Mouse (Mus musculus): ENCODE results near the gene Zscan25. TPM values are rescaled to one million over a fixed set of nuclear protein-coding genes. Genes with fewer than 3 reads are reported as not detected.
"Not testable (repeated sequence)": the region's sequence is repeated elsewhere in the genome, so short reads cannot be mapped to it uniquely, and the experiment has no call there.

Gene Zscan25
- total and polyA plus RNA-seq, 3 experiments, result 15.1 to 26.5 TPM; not detected in 1

DNA sequence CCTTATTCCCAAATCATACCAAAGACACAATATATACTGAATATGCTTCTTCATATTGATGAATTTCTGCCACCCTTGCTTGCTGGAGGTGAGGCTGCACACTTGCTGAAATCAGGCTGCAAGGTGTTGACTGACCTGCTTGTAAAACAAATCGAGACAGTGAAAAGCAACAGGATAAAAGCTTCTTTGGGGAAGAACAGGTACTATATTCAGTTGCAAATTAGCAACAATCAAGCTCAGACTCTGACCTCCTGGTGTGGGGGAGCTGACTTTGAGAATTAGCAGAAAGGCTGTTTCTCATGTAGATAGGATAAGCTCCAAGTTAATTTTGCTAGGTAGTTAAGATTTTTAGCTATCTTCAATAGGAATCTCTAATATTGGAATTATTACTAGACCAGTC lies 22.1 kb downstream of the Zscan25 start:
- Histone ChIP-seq H3K4me1 (ENCODE audit: control insufficient read depth in 1 of 2, insufficient read depth in 2 of 2, low read length in 2 of 2) (peaks cover 0 to 3% of the 10 kb centered on the region in 2 experiments; a peak in 1 of 4 replicates), H3K27me3 (ENCODE audit: control insufficient read depth in 1 of 2, insufficient read depth in 2 of 2, low read length in 2 of 2) (no peaks in the 10 kb centered on the region), H3K79me2 (ENCODE audit: control insufficient read depth, insufficient read depth, low read length, poor library complexity) (no peaks in the 10 kb centered on the region), H3K27ac (ENCODE audit: control insufficient read depth, low read depth, low read length) (no peak overlapping the region), H3K9me3 (replicated peaks; ENCODE audit: insufficient read depth, low read length) (no peaks in the 10 kb centered on the region), H3K36me3 (ENCODE audit: control insufficient read depth in 1 of 2, insufficient read depth in 2 of 2, low read length in 2 of 2) (0 out of 4 replicates have a peak, but pooled peaks cover 0 to 3% of the 10 kb centered on the region in 2 experiments), H3K9ac (ENCODE audit: control insufficient read depth, low read depth, low read length, poor library complexity, severe bottlenecking) (no peak overlapping the region), H3K4me3 (ENCODE audit: control insufficient read depth in 1 of 2, insufficient read depth in 1 of 2, low read depth in 2 of 2, low read length in 2 of 2) (no peak overlapping the region)
- DNase-seq (ENCODE audit: low read depth, low spot score), result no peak
- TF ChIP-seq POLR2AphosphoS2 (IDR thresholded peaks at IDR 0.05; ENCODE audit: low read length), result no peak
- TF ChIP-seq MXI1 (IDR thresholded peaks at IDR 0.05; ENCODE audit: low read depth, low read length), result no peak
- TF ChIP-seq JUND (IDR thresholded peaks at IDR 0.05; ENCODE audit: low read depth, low read length), result no peak

DNA sequence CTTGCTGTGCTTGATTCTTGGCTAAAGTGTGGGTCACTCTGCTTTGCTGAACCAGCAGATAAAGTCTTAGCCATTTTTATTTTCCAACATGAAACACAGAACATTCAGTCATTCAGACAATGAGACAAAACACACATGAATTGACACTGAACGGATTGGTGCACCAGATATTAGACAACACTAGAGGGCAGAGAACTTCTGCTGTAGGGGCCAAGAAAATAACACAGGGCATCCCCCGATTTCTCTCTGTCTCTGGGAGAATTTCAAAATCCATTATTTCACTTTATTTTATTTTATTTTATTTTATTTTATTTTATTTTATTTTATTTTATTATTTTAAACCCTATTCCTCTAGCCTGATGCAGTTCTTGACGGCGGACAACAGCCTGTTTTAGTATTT lies 26.7 kb downstream of the Zscan25 start:
- H3K36me3 ChIP-seq (ENCODE audit: control insufficient read depth in 1 of 2, insufficient read depth in 2 of 2, low read length in 2 of 2); H3K27me3 ChIP-seq (ENCODE audit: control insufficient read depth in 1 of 2, insufficient read depth in 2 of 2, low read length in 2 of 2); H3K9me3 ChIP-seq (replicated peaks; ENCODE audit: insufficient read depth, low read length); H3K4me1 ChIP-seq (ENCODE audit: control insufficient read depth in 1 of 2, insufficient read depth in 2 of 2, low read length in 2 of 2); H3K79me2 ChIP-seq (ENCODE audit: control insufficient read depth, insufficient read depth, low read length, poor library complexity): not testable (repeated sequence)
- Histone ChIP-seq H3K4me3 (ENCODE audit: control insufficient read depth in 1 of 2, insufficient read depth in 1 of 2, low read depth in 2 of 2, low read length in 2 of 2) (peak overlapping the region; percentile 35 to 58), H3K9ac (ENCODE audit: control insufficient read depth, low read depth, low read length, poor library complexity, severe bottlenecking) (peak overlapping the region; percentile 61), H3K27ac (ENCODE audit: control insufficient read depth, low read depth, low read length) (peak overlapping the region; percentile 78)
- peak; percentile 57 for DNase-seq (ENCODE audit: low read depth, low spot score)
- peak; percentile 51 for TF ChIP-seq RAD21 (IDR thresholded peaks at IDR 0.05; ENCODE audit: low read depth, low read length)
- TF ChIP-seq ZC3H11A (IDR thresholded peaks at IDR 0.05; ENCODE audit: low read depth, low read length), result peak; percentile 27; the same call in 1 of the 2 replicates
- peak; percentile 47 for TF ChIP-seq SMC3 (IDR thresholded peaks at IDR 0.05; ENCODE audit: low read depth, low read length)
- peak; percentile 13 to 41 (median 23); a peak in 3 of 6 replicates for TF ChIP-seq CTCF (IDR thresholded peaks at IDR 0.05 in 2 of 3, conservative IDR thresholded peaks at IDR 0.05 in 1 of 3; ENCODE audit: control insufficient read depth in 1 of 3, insufficient read depth in 1 of 3, low read depth in 2 of 3, low read length in 3 of 3, poor library complexity in 1 of 3, severe bottlenecking in 1 of 3)

DNA sequence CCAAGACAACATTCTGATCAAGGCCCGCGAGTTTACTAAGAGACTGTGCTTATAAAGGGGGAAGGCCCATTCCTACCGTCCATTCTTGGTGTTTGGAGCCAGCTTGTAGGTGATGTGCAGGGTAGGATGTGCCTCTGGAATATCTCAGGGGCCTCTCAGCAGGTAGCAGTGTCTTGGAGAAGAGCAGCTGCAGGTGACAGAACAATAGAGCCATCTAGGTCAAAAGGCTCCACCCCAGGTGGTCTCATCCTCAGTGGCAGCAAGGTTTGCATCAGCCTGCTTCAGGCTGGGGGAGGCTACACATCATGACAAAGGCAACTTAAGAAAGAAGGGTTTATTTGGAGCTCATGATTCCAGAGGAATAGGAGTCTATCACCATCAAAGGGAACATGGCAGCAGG lies 27.5 kb downstream of the Zscan25 start:
- not testable (repeated sequence) for DNase-seq (ENCODE audit: low read depth, low spot score); H3K79me2 ChIP-seq (ENCODE audit: control insufficient read depth, insufficient read depth, low read length, poor library complexity); H3K9ac ChIP-seq (ENCODE audit: control insufficient read depth, low read depth, low read length, poor library complexity, severe bottlenecking); H3K27me3 ChIP-seq (ENCODE audit: control insufficient read depth in 1 of 2, insufficient read depth in 2 of 2, low read length in 2 of 2); H3K4me3 ChIP-seq (ENCODE audit: control insufficient read depth in 1 of 2, insufficient read depth in 1 of 2, low read depth in 2 of 2, low read length in 2 of 2); H3K4me1 ChIP-seq (ENCODE audit: control insufficient read depth in 1 of 2, insufficient read depth in 2 of 2, low read length in 2 of 2); H3K36me3 ChIP-seq (ENCODE audit: control insufficient read depth in 1 of 2, insufficient read depth in 2 of 2, low read length in 2 of 2); H3K9me3 ChIP-seq (replicated peaks; ENCODE audit: insufficient read depth, low read length); H3K27ac ChIP-seq (ENCODE audit: control insufficient read depth, low read depth, low read length)

DNA sequence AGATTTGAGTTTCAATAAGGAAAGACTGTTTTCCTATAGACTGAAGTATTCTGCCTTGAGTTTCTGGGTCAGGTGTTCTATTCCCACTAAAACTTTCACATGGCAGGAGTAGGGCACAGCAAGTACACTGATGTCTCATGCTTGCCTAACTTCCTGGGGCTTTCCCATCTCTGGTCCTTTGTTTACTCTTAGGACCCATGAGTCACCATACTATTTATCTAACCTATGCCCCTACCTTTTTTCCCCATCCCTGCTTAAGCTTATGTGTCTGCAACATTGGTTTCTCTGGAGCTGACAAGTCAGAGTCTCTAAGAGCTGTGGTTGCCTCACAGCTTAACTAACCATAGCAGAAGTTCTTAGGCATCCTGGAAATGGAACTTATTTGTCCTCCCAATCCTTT lies 33.5 kb downstream of the Zscan25 start:
- no peaks in the 10 kb centered on the region for H3K79me2 ChIP-seq (ENCODE audit: control insufficient read depth, insufficient read depth, low read length, poor library complexity)
- no peaks in the 10 kb centered on the region for H3K9me3 ChIP-seq (replicated peaks; ENCODE audit: insufficient read depth, low read length)
- no peak overlapping the region for H3K9ac ChIP-seq (ENCODE audit: control insufficient read depth, low read depth, low read length, poor library complexity, severe bottlenecking)
- no peak for DNase-seq (ENCODE audit: low read depth, low spot score)
- no peaks in the 10 kb centered on the region for H3K36me3 ChIP-seq (ENCODE audit: control insufficient read depth in 1 of 2, insufficient read depth in 2 of 2, low read length in 2 of 2)
- peaks cover 0 to 1% of the 10 kb centered on the region in 2 experiments; a peak in 2 of 4 replicates for H3K27me3 ChIP-seq (ENCODE audit: control insufficient read depth in 1 of 2, insufficient read depth in 2 of 2, low read length in 2 of 2)
- H3K4me1 ChIP-seq (ENCODE audit: control insufficient read depth in 1 of 2, insufficient read depth in 2 of 2, low read length in 2 of 2), result no peaks in the 10 kb centered on the region
- TF ChIP-seq NELFE (IDR thresholded peaks at IDR 0.05; ENCODE audit: low read depth, low read length) (no peak), GABPA (IDR thresholded peaks at IDR 0.05; ENCODE audit: low read depth, low read length) (no peak), JUND (IDR thresholded peaks at IDR 0.05; ENCODE audit: low read depth, low read length) (no peak), ZC3H11A (IDR thresholded peaks at IDR 0.05; ENCODE audit: low read depth, low read length) (no peak), HCFC1 (IDR thresholded peaks at IDR 0.05; ENCODE audit: low read depth, low read length) (no peak)
- H3K27ac ChIP-seq (ENCODE audit: control insufficient read depth, low read depth, low read length), result no peak overlapping the region
- no peak overlapping the region for H3K4me3 ChIP-seq (ENCODE audit: control insufficient read depth in 1 of 2, insufficient read depth in 1 of 2, low read depth in 2 of 2, low read length in 2 of 2)
